Mouse (Mus musculus) midbrain, postnatal 0 days (tissue): ENCODE measurements at regions not wholly inside any gene's neighbourhood (a gene's known extent, or its start where the extent isn't known, plus 50 kb on each side); places are given as distances from the start of the nearest gene placed in this dataset.

Source experiments
- ATAC-seq: fragments of 200-750 bp; cut with Nextera tagmentation; 2 replicates; pipeline ENCODE4 v1.8.0; 2017; ENCODE audit warnings: moderate number of reproducible peaks, mild to moderate bottlenecking, moderate TSS enrichment, moderate library complexity; ENCODE audit not compliant: low FRiP score
- DNase-seq: peaks from one replicate; pipeline ENCODE4 v3.0.0-alpha.2; 2015; ENCODE audit warnings: low spot score
- H3K27ac ChIP-seq: fragments of 300-500 bp; sonication (generic); 2 replicates; pipeline ENCODE4 v1.5.1; 2014; ENCODE audit warnings: low read depth, mild to moderate bottlenecking, low read length, mixed read lengths
- H3K27me3 ChIP-seq: fragments of 300-500 bp; sonication (generic); 2 replicates; pipeline ENCODE4 v1.6.1; 2014; ENCODE audit warnings: low read length, control low read depth, mixed read lengths; ENCODE audit not compliant: insufficient read depth
- H3K36me3 ChIP-seq: fragments of 300-500 bp; sonication (generic); 2 replicates; pipeline ENCODE4 v1.6.1; 2014; ENCODE audit warnings: low read length, control low read depth, mixed read lengths; ENCODE audit not compliant: insufficient read depth
- H3K4me1 ChIP-seq: fragments of 300-500 bp; sonication (generic); 2 replicates; pipeline ENCODE4 v1.6.1; 2014; ENCODE audit warnings: mild to moderate bottlenecking, control low read depth, antibody characterized with exemption, low read length, mixed read lengths; ENCODE audit not compliant: insufficient read depth
- H3K4me2 ChIP-seq: fragments of 300-500 bp; sonication (generic); 2 replicates; pipeline ENCODE4 v1.6.1; 2014; ENCODE audit warnings: low read depth, mild to moderate bottlenecking, low read length, mixed read lengths; ENCODE audit not compliant: poor library complexity, severe bottlenecking
- H3K4me3 ChIP-seq: fragments of 300-500 bp; sonication (generic); 2 replicates; pipeline ENCODE4 v1.5.1; 2014; ENCODE audit warnings: low read depth, mild to moderate bottlenecking, low read length, moderate library complexity
- H3K9ac ChIP-seq: fragments of 300-500 bp; sonication (generic); replicated peaks from 2 replicates; pipeline ENCODE4 v1.6.1; 2014; ENCODE audit warnings: mild to moderate bottlenecking, low read length, moderate library complexity, mixed read lengths; ENCODE audit not compliant: poor library complexity, severe bottlenecking
- H3K9me3 ChIP-seq: fragments of 300-500 bp; sonication (generic); 2 replicates; pipeline ENCODE4 v1.6.1; 2016; ENCODE audit warnings: low read length, control low read depth
- CTCF ChIP-seq: IDR thresholded peaks from 2 replicates; pipeline ENCODE4 v1.5.1; 2016; ENCODE audit warnings: antibody characterized with exemption, mild to moderate bottlenecking
- WGBS: fragments of 180-500 bp; shearing (Covaris S2); extraction: QIAGEN DNeasy Blood & Tissue Kit; methylation state at CpG from one replicate; pipeline ENCODE4 v1.1.7; 2014; 5-methylcytosine and 5-hydroxymethylcytosine counted together

- Histone ChIP-seq H3K9ac (no peak overlapping the region), H3K27me3 (no peaks in the 10 kb centered on the region), H3K4me1 (no peaks in the 10 kb centered on the region; the same call in 1 of the 2 replicates), H3K4me3 (no peak overlapping the region), H3K9me3 (no peaks in the 10 kb centered on the region), H3K4me2 (no peak overlapping the region), H3K36me3 (no peaks in the 10 kb centered on the region), H3K27ac (no peak overlapping the region)
- WGBS = 40% methylated on average over 1 of the region's 1 CpGs
- TF ChIP-seq CTCF = no peak
- DNase-seq = peak; percentile 10
- ATAC-seq = no peak
Observed at GRCm38 (mm10) chr3:114544353-114544752, 359.5 kb upstream of the Olfm3 start.

- no peak overlapping the region for H3K4me3 ChIP-seq
- no peak overlapping the region for H3K4me2 ChIP-seq
- peak; percentile 12 for DNase-seq
- H3K9me3 ChIP-seq = no peaks in the 10 kb centered on the region
- 73% methylated on average over 6 of the region's 6 CpGs for WGBS
- no peak for TF ChIP-seq CTCF
- no peaks in the 10 kb centered on the region; the same call in 1 of the 2 replicates for H3K4me1 ChIP-seq
- no peaks in the 10 kb centered on the region for H3K36me3 ChIP-seq
- H3K9ac ChIP-seq = no peak overlapping the region
- H3K27me3 ChIP-seq = no peaks in the 10 kb centered on the region
- H3K27ac ChIP-seq = no peak overlapping the region
- ATAC-seq = no peak
Observed at GRCm38 (mm10) chr3:114547218-114547617, 356.7 kb upstream of the Olfm3 start.

- no peaks in the 10 kb centered on the region for H3K27me3 ChIP-seq
Observed at GRCm38 (mm10) chr3:114570978-114571377, 332.9 kb upstream of the Olfm3 start.

More at GRCm38 (mm10) chr3:114570978-114571377, 332.9 kb upstream of the Olfm3 start:
- H3K4me3 ChIP-seq = no peak overlapping the region
- H3K27ac ChIP-seq = no peak overlapping the region
- ATAC-seq (no peak), DNase-seq (no peak)
- no peak overlapping the region for H3K4me2 ChIP-seq
- no peak for TF ChIP-seq CTCF
- 73% methylated on average over 2 of the region's 2 CpGs for WGBS
- H3K9ac ChIP-seq = no peak overlapping the region
- no peaks in the 10 kb centered on the region for H3K9me3 ChIP-seq
- H3K4me1 ChIP-seq = no peaks in the 10 kb centered on the region
- H3K36me3 ChIP-seq = no peaks in the 10 kb centered on the region
